Mouse (Mus musculus): ENCODE measurements around the gene Jun. TPM values are rescaled to one million over a fixed set of nuclear protein-coding genes. Genes with fewer than 3 reads are reported as not detected.

Gene Jun
- polyA plus RNA-seq, 2 experiments, result 50.6 to 65.3 TPM

- peak overlapping the region; percentile 21 for H3K9ac ChIP-seq (ENCODE audit: low read depth, low read length, severe bottlenecking)
- TF ChIP-seq POLR2A (IDR thresholded peaks at IDR 0.05; ENCODE audit: borderline replicate concordance, extremely low read depth, insufficient read depth, insufficient read length), result no peak
- peak overlapping the region; percentile 98 for H3K27ac ChIP-seq (replicated peaks; ENCODE audit: low read depth, low read length)
- peak overlapping the region; percentile 75 for H3K4me2 ChIP-seq (replicated peaks; ENCODE audit: low read depth, low read length, severe bottlenecking)
- WGBS, result 0% methylated on average over 6 of the region's 6 CpGs
- DNase-seq (ENCODE audit: low spot score) (peak; percentile 77), ATAC-seq (ENCODE audit: low FRiP score, low read depth) (no peak)
- H3K4me1 ChIP-seq (ENCODE audit: control insufficient read depth, insufficient read depth, low read length), result peaks cover 16% of the 10 kb centered on the region
- H3K4me3 ChIP-seq (replicated peaks; ENCODE audit: low read length), result peak overlapping the region; percentile 77
- H3K27me3 ChIP-seq (ENCODE audit: control insufficient read depth, insufficient read depth, low read length), result no peaks in the 10 kb centered on the region
- no peaks in the 10 kb centered on the region for H3K36me3 ChIP-seq (ENCODE audit: control insufficient read depth, insufficient read depth, low read length)
- H3K9me3 ChIP-seq (ENCODE audit: control insufficient read depth, low read length), result no peaks in the 10 kb centered on the region
These were observed 1.7 kb upstream of the Jun start for GRCm38 (mm10) chr4:95053791-95054117.

DNA sequence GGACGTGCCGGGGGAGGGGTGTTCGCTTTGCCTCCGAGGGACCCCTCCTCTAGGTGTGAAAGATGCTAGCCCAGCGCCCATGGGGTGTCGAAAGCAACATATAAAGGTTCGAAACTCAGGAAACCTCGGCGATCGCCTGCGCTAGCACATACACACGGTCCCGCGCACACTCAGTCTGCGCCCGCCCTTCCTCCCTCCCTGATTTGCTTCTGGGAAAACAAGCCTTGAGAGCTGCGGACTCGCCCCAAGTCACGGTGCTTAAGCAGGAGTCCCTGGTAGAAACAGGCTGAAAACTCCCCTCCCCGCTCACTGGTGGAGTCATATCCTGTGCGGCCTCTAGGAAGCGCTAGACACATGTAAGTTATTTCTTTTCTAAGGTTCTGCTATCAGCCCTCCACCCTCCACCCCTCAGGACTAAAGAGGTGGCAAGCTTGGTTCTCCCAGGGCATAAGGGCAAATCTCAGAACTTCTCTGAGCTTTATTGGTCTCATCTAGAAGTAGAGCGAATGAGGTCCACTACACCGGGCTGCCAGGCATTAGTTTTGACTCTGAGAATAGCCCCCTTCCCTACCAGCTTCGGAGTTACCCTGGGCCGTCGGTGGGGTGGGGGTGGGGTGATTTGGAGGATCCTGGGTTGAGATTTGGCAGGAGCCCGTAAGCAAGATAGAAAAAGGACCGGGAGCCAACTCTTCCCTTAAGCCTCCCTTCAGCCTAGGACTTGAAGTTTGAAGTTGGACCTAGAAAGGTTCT lies 1.2 kb upstream of the Jun start:
- Histone ChIP-seq H3K27me3 (ENCODE audit: control insufficient read depth, insufficient read depth, low read length) (no peaks in the 10 kb centered on the region), H3K27ac (replicated peaks; ENCODE audit: low read depth, low read length) (peak overlapping the region; percentile 98), H3K4me1 (ENCODE audit: control insufficient read depth, insufficient read depth, low read length) (peaks cover 21% of the 10 kb centered on the region), H3K9ac (ENCODE audit: low read depth, low read length, severe bottlenecking) (peak overlapping the region; percentile 78), H3K36me3 (ENCODE audit: control insufficient read depth, insufficient read depth, low read length) (no peaks in the 10 kb centered on the region), H3K4me2 (replicated peaks; ENCODE audit: low read depth, low read length, severe bottlenecking) (peak overlapping the region; percentile 75), H3K4me3 (replicated peaks; ENCODE audit: low read length) (peak overlapping the region; percentile 77), H3K9me3 (ENCODE audit: control insufficient read depth, low read length) (no peaks in the 10 kb centered on the region)
- TF ChIP-seq POLR2A (IDR thresholded peaks at IDR 0.05; ENCODE audit: borderline replicate concordance, extremely low read depth, insufficient read depth, insufficient read length), result no peak
- under 1% methylated on average over 29 of the region's 29 CpGs for WGBS
- peak; percentile 48 for ATAC-seq (ENCODE audit: low FRiP score, low read depth)
- peak; percentile 97 for DNase-seq (ENCODE audit: low spot score)

GRCm38 (mm10) chr4:95051311-95051871 lies 631 bp downstream of the Jun start:
- TF ChIP-seq POLR2A (IDR thresholded peaks at IDR 0.05; ENCODE audit: borderline replicate concordance, extremely low read depth, insufficient read depth, insufficient read length), result no peak
- DNase-seq (ENCODE audit: low spot score), result peak; percentile 59
- WGBS, result 4% methylated on average over 39 of the region's 54 CpGs
- peak overlapping the region; percentile 77 for H3K4me3 ChIP-seq (replicated peaks; ENCODE audit: low read length)
- H3K4me1 ChIP-seq (ENCODE audit: control insufficient read depth, insufficient read depth, low read length), result peaks cover 25% of the 10 kb centered on the region
- peak overlapping the region; percentile 98 for H3K27ac ChIP-seq (replicated peaks; ENCODE audit: low read depth, low read length)
- H3K36me3 ChIP-seq (ENCODE audit: control insufficient read depth, insufficient read depth, low read length), result no peaks in the 10 kb centered on the region
- ATAC-seq (ENCODE audit: low FRiP score, low read depth), result no peak
- H3K27me3 ChIP-seq (ENCODE audit: control insufficient read depth, insufficient read depth, low read length), result no peaks in the 10 kb centered on the region
- H3K4me2 ChIP-seq (replicated peaks; ENCODE audit: low read depth, low read length, severe bottlenecking), result peak overlapping the region; percentile 93
- H3K9me3 ChIP-seq (ENCODE audit: control insufficient read depth, low read length), result no peaks in the 10 kb centered on the region
- H3K9ac ChIP-seq (ENCODE audit: low read depth, low read length, severe bottlenecking), result peak overlapping the region; percentile 92

DNA sequence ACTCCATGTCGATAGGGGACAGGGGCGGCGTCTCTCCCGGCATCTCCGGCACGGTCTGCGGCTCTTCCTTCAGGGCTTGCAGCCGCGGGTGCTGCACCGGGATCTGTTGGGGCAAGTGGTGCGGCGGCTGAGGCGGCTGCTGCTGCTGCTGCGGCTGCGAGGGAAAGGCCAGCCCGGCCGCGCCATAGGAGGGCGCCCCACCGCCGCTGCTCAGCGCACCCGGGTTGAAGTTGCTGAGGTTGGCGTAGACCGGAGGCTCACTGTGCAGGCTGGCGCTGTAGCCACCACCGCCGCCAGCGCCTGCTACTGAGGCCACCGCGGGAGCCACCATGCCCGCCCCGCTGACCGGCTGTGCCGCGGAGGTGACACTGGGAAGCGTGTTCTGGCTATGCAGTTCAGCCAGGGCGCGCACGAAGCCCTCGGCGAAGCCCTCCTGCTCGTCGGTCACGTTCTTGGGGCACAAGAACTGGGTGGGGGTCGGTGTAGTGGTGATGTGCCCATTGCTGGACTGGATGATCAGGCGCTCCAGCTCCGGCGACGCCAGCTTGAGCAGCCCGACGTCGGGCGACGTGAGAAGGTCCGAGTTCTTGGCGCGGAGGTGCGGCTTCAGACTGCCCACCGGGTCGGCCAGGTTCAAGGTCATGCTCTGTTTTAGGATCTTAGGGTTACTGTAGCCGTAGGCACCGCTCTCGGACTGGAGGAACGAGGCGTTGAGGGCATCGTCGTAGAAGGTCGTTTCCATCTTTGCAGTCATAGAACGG lies 1.3 kb downstream of the Jun start:
- peaks cover 25% of the 10 kb centered on the region for H3K4me1 ChIP-seq (ENCODE audit: control insufficient read depth, insufficient read depth, low read length)
- H3K27ac ChIP-seq (replicated peaks; ENCODE audit: low read depth, low read length), result peak overlapping the region; percentile 98
- DNase-seq (ENCODE audit: low spot score), result peak; percentile 70
- 0 out of 2 replicates have a peak, but pooled peaks have one; percentile 36 for TF ChIP-seq POLR2A (IDR thresholded peaks at IDR 0.05; ENCODE audit: borderline replicate concordance, extremely low read depth, insufficient read depth, insufficient read length)
- no peak for ATAC-seq (ENCODE audit: low FRiP score, low read depth)
- no peaks in the 10 kb centered on the region for H3K9me3 ChIP-seq (ENCODE audit: control insufficient read depth, low read length)
- peak overlapping the region; percentile 92 for H3K9ac ChIP-seq (ENCODE audit: low read depth, low read length, severe bottlenecking)
- H3K4me3 ChIP-seq (replicated peaks; ENCODE audit: low read length), result peak overlapping the region; percentile 77
- no peaks in the 10 kb centered on the region for H3K36me3 ChIP-seq (ENCODE audit: control insufficient read depth, insufficient read depth, low read length)
- WGBS, result 0% methylated on average over 66 of the region's 70 CpGs
- H3K4me2 ChIP-seq (replicated peaks; ENCODE audit: low read depth, low read length, severe bottlenecking), result peak overlapping the region; percentile 93
- H3K27me3 ChIP-seq (ENCODE audit: control insufficient read depth, insufficient read depth, low read length), result no peaks in the 10 kb centered on the region

DNA sequence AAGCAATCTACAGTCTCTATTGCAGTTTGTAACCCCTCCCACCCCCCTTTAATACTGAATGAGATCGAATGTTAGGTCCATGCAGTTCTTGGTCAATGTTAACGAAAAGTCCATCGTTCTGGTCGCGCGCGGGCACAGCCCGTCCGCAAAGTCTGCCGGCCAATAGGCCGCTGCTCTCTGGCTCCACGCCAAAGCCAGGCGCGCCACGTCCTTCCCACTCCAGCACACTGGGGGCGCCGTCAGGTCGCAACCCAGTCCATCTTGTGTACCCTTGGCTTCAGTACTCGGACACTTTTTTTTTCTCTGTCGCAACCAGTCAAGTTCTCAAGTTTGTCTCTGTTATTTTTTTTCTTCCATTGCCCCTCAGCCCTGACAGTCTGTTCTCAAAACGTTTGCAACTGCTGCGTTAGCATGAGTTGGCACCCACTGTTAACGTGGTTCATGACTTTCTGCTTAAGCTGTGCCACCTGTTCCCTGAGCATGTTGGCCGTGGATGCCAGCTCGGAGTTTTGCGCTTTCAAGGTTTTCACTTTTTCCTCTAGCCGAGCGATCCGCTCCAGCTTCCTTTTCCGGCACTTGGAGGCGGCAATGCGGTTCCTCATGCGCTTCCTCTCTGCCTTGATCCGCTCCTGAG lies 2.0 kb downstream of the Jun start:
- no peaks in the 10 kb centered on the region for H3K36me3 ChIP-seq (ENCODE audit: control insufficient read depth, insufficient read depth, low read length)
- 0 out of 2 replicates have a peak, but pooled peaks have one; percentile 38 for TF ChIP-seq POLR2A (IDR thresholded peaks at IDR 0.05; ENCODE audit: borderline replicate concordance, extremely low read depth, insufficient read depth, insufficient read length)
- no peaks in the 10 kb centered on the region for H3K9me3 ChIP-seq (ENCODE audit: control insufficient read depth, low read length)
- DNase-seq (ENCODE audit: low spot score) (peak; percentile 77), ATAC-seq (ENCODE audit: low FRiP score, low read depth) (no peak)
- H3K27me3 ChIP-seq (ENCODE audit: control insufficient read depth, insufficient read depth, low read length), result no peaks in the 10 kb centered on the region
- H3K4me2 ChIP-seq (replicated peaks; ENCODE audit: low read depth, low read length, severe bottlenecking), result peak overlapping the region; percentile 93
- H3K9ac ChIP-seq (ENCODE audit: low read depth, low read length, severe bottlenecking), result peak overlapping the region; percentile 92
- under 1% methylated on average over 33 of the region's 34 CpGs for WGBS
- H3K4me1 ChIP-seq (ENCODE audit: control insufficient read depth, insufficient read depth, low read length), result peaks cover 22% of the 10 kb centered on the region
- peak overlapping the region; percentile 77 for H3K4me3 ChIP-seq (replicated peaks; ENCODE audit: low read length)
- peak overlapping the region; percentile 98 for H3K27ac ChIP-seq (replicated peaks; ENCODE audit: low read depth, low read length)
